ENCODE assay signal across 30 mouse cellular contexts in genomic region chr7:70324041-70324440, GRCm38 (mm10). TPM values are rescaled to one million over a fixed set of nuclear protein-coding genes. Genes with fewer than 3 reads are reported as not detected.
DNase-seq lines count a peak whose midpoint lies in the region; ATAC-seq lines count a peak whose summit lies in the region.
"Had no signal": no experiment of that assay in that cellular context is flagged by ENCODE, and none has a peak within 500 bp of the region (broad histone marks: within the 10 kb centered on the region; RNA-seq: fewer than 3 reads in every experiment).

No protein-coding gene starts in this region.

- ATAC-seq in forebrain, embryonic 14.5 days: no peak
- no peak for ATAC-seq in forebrain, embryonic 15.5 days (replicated peaks)
- ATAC-seq in midbrain, embryonic 11.5 days (ENCODE audit: low FRiP score): no peak
- ATAC-seq in midbrain, embryonic 16.5 days: no peak
- ATAC-seq: CD4-positive, CD25-positive, alpha-beta regulatory T cell, adult 4 months; forebrain, postnatal 0 days; intestine, embryonic 16.5 days had no signal

- H3K4me2 ChIP-seq in forebrain, embryonic 14.5 days (ENCODE audit: low read length): no peak overlapping the region
- no peak overlapping the region for H3K4me2 ChIP-seq in forebrain, embryonic 15.5 days (replicated peaks)
- no peak overlapping the region for H3K4me2 ChIP-seq in midbrain, embryonic 11.5 days
- no peak overlapping the region for H3K4me2 ChIP-seq in midbrain, embryonic 16.5 days (ENCODE audit: low read length)
- H3K4me2 ChIP-seq: heart, embryonic 15.5 days; hindbrain, embryonic 12.5 days; limb, embryonic 12.5 days; liver, embryonic 15.5 days; lung, embryonic 14.5 days; neural tube, embryonic 13.5 days had no signal

- H3K27me3 ChIP-seq in forebrain, embryonic 14.5 days (replicated peaks; ENCODE audit: control insufficient read depth, insufficient read depth, low read length): peaks cover 69% of the 10 kb centered on the region
- H3K27me3 ChIP-seq in forebrain, embryonic 15.5 days: peaks cover 83% of the 10 kb centered on the region
- peaks cover 77% of the 10 kb centered on the region for H3K27me3 ChIP-seq in midbrain, embryonic 11.5 days (ENCODE audit: control insufficient read depth, insufficient read depth, low read length)
- peaks cover 52% of the 10 kb centered on the region for H3K27me3 ChIP-seq in midbrain, embryonic 16.5 days (ENCODE audit: control insufficient read depth, insufficient read depth, low read depth, low read length)

- H3K9ac ChIP-seq in forebrain, embryonic 14.5 days (ENCODE audit: low read length): no peak overlapping the region
- H3K9ac ChIP-seq in forebrain, embryonic 15.5 days (replicated peaks): no peak overlapping the region
- H3K9ac ChIP-seq in midbrain, embryonic 11.5 days (ENCODE audit: low read length): no peak overlapping the region
- H3K9ac ChIP-seq in midbrain, embryonic 16.5 days (ENCODE audit: low read depth, low read length): no peak overlapping the region
- H3K9ac ChIP-seq: forebrain, postnatal 0 days; heart, embryonic 15.5 days; hindbrain, embryonic 12.5 days; limb, embryonic 12.5 days; liver, embryonic 15.5 days; lung, embryonic 14.5 days; neural tube, embryonic 13.5 days had no signal

- H3K4me1 ChIP-seq in forebrain, embryonic 14.5 days (ENCODE audit: control insufficient read depth, insufficient read depth, low read length): no peaks in the 10 kb centered on the region
- no peaks in the 10 kb centered on the region for H3K4me1 ChIP-seq in forebrain, embryonic 15.5 days
- H3K4me1 ChIP-seq in midbrain, embryonic 11.5 days (ENCODE audit: control insufficient read depth, insufficient read depth, low read length): no peaks in the 10 kb centered on the region
- no peaks in the 10 kb centered on the region for H3K4me1 ChIP-seq in midbrain, embryonic 16.5 days (ENCODE audit: control insufficient read depth, insufficient read depth, low read length)
- H3K4me1 ChIP-seq: liver, embryonic 15.5 days had no signal

- H3K4me3 ChIP-seq in forebrain, embryonic 14.5 days (ENCODE audit: low read depth, low read length): no peak overlapping the region
- H3K4me3 ChIP-seq in forebrain, embryonic 15.5 days: no peak overlapping the region
- no peak overlapping the region for H3K4me3 ChIP-seq in midbrain, embryonic 11.5 days (ENCODE audit: low read depth, low read length)
- no peak overlapping the region for H3K4me3 ChIP-seq in midbrain, embryonic 16.5 days (ENCODE audit: low read depth, low read length)
- H3K4me3 ChIP-seq: erythroblast, embryonic 14.5 days; heart, embryonic 10.5 days; heart, embryonic 15.5 days; hindbrain, embryonic 12.5 days; limb, embryonic 12.5 days; liver, embryonic 15.5 days; myocyte; neural tube, embryonic 13.5 days had no signal

- H3K27ac ChIP-seq in forebrain, embryonic 14.5 days (ENCODE audit: low read depth, low read length): no peak overlapping the region
- H3K27ac ChIP-seq in forebrain, embryonic 15.5 days (replicated peaks): no peak overlapping the region
- H3K27ac ChIP-seq in midbrain, embryonic 11.5 days (ENCODE audit: low read depth, low read length): no peak overlapping the region
- H3K27ac ChIP-seq in midbrain, embryonic 16.5 days (ENCODE audit: low read length): no peak overlapping the region
- H3K27ac ChIP-seq: heart, embryonic 10.5 days; heart, embryonic 15.5 days; hindbrain, embryonic 12.5 days; limb, embryonic 12.5 days; liver, embryonic 15.5 days; neural tube, embryonic 13.5 days had no signal

- DNase-seq in forebrain, embryonic 14.5 days (ENCODE audit: low spot score): peak; percentile 37
- peak; percentile 93 for DNase-seq in midbrain, embryonic 11.5 days (ENCODE audit: low spot score, missing footprints)
- DNase-seq in NIH3T3 (ENCODE audit: low read depth): peak; percentile 47
- peak; percentile 55 for DNase-seq in embryo, embryonic 10.5 days (ENCODE audit: low spot score)
- no peak for DNase-seq in kidney, adult 8-10 months
- DNase-seq: adrenal gland, postnatal 25 days; cerebellum, adult 2 months; cerebellum, postnatal 14 days; forebrain, postnatal 0 days; gastrocnemius, postnatal 10 days; kidney, adult 9 months; kidney, postnatal 14 days; layer of hippocampus, adult 9-11 months; lung, embryonic 14.5 days; lung, postnatal 14 days; right cerebral cortex, adult 18-20 months; spleen, adult 18-20 months; thymus, postnatal 14 days had no signal

- no peaks in the 10 kb centered on the region for H3K9me3 ChIP-seq in forebrain, embryonic 14.5 days (replicated peaks; ENCODE audit: control insufficient read depth, low read length)
- no peaks in the 10 kb centered on the region for H3K9me3 ChIP-seq in forebrain, embryonic 15.5 days
- no peaks in the 10 kb centered on the region for H3K9me3 ChIP-seq in midbrain, embryonic 11.5 days (ENCODE audit: control insufficient read depth, low read length)
- no peaks in the 10 kb centered on the region for H3K9me3 ChIP-seq in midbrain, embryonic 16.5 days (replicated peaks; ENCODE audit: control insufficient read depth, low read length, poor library complexity, severe bottlenecking)
- H3K9me3 ChIP-seq: heart, embryonic 10.5 days; heart, embryonic 15.5 days; hindbrain, embryonic 12.5 days; limb, embryonic 12.5 days; liver, embryonic 15.5 days; neural tube, embryonic 13.5 days had no signal

- WGBS in forebrain, embryonic 14.5 days: 7% methylated on average over 9 of the region's 9 CpGs
- 9% methylated on average over 9 of the region's 9 CpGs for WGBS in forebrain, embryonic 15.5 days
- 5% methylated on average over 9 of the region's 9 CpGs for WGBS in midbrain, embryonic 11.5 days
- WGBS in midbrain, embryonic 16.5 days: 15% methylated on average over 9 of the region's 9 CpGs

- no peaks in the 10 kb centered on the region for H3K36me3 ChIP-seq in forebrain, embryonic 14.5 days (ENCODE audit: control insufficient read depth, insufficient read depth, low read length)
- no peaks in the 10 kb centered on the region for H3K36me3 ChIP-seq in forebrain, embryonic 15.5 days
- no peaks in the 10 kb centered on the region for H3K36me3 ChIP-seq in midbrain, embryonic 11.5 days (ENCODE audit: control insufficient read depth, insufficient read depth, low read length)
- no peaks in the 10 kb centered on the region for H3K36me3 ChIP-seq in midbrain, embryonic 16.5 days (ENCODE audit: control insufficient read depth, insufficient read depth, low read length)
- H3K36me3 ChIP-seq: heart, embryonic 10.5 days; heart, embryonic 15.5 days; hindbrain, embryonic 12.5 days; limb, embryonic 12.5 days; liver, embryonic 15.5 days; neural tube, embryonic 13.5 days had no signal

RNA-seq across cellular contexts. Expression of gene Nr2f2, which starts 42.5 kb away (rescaled TPM):
- 73.7 and 82.5 TPM in 2 replicates for polyA plus RNA-seq in forebrain, embryonic 14.5 days (2014; fragmentation: Nextera tagmentation; extraction: Ambion mirVana)
- polyA plus RNA-seq in forebrain, embryonic 15.5 days (2015; fragmentation: Nextera tagmentation; extraction: Ambion mirVana): 76.2 and 95.0 TPM in 2 replicates
- polyA plus RNA-seq in midbrain, embryonic 11.5 days (2014; fragmentation: Nextera tagmentation; extraction: Ambion mirVana): 114 and 122 TPM in 2 replicates
- 78.0 and 102 TPM in 2 replicates for polyA plus RNA-seq in midbrain, embryonic 16.5 days (2015; fragmentation: Nextera tagmentation; extraction: Ambion mirVana)
- polyA plus RNA-seq: CD4-positive, CD25-positive, alpha-beta regulatory T cell, adult 4 months; erythroblast, embryonic 14.5 days had no signal

Comparison
In these comparisons a context has a peak if more than half of its experiments do, and no peak if none do; other contexts are left out.
1. DNase-seq: peak in forebrain, embryonic 14.5 days (single experiment), midbrain, embryonic 11.5 days (single experiment), NIH3T3 (single experiment) and embryo, embryonic 10.5 days (single experiment); none in kidney, adult 8-10 months (0 of 2).